Mouse (Mus musculus): ENCODE results near the gene March4.

- TF ChIP-seq MAX (IDR thresholded peaks at IDR 0.05; ENCODE audit: low read depth) (no peak), CEBPB (IDR thresholded peaks at IDR 0.05; ENCODE audit: insufficient read depth, poor library complexity, severe bottlenecking) (no peak), POLR2A (IDR thresholded peaks at IDR 0.05; ENCODE audit: insufficient read length, low read depth) (no peak), SRF (IDR thresholded peaks at IDR 0.05; ENCODE audit: control insufficient read depth, insufficient read length, low read depth) (no peak), MYOG (IDR thresholded peaks at IDR 0.05; ENCODE audit: control insufficient read depth in 1 of 3, insufficient read depth in 1 of 3, insufficient read length in 2 of 3, low read depth in 2 of 3) (no peak), E2F4 (IDR thresholded peaks at IDR 0.05; ENCODE audit: insufficient read depth) (no peak), REST (IDR thresholded peaks at IDR 0.05; ENCODE audit: insufficient read depth, insufficient read length) (no peak), USF1 (IDR thresholded peaks at IDR 0.05; ENCODE audit: low read depth) (no peak), MYOD1 (IDR thresholded peaks at IDR 0.05; ENCODE audit: control insufficient read depth in 1 of 3, insufficient read length in 2 of 3, low read depth in 2 of 3) (no peak), POLR2AphosphoS2 (IDR thresholded peaks at IDR 0.05; ENCODE audit: insufficient read length, low read depth) (no peak)
Observed at GRCm38 (mm10) chr1:72432579-72432978, 104.2 kb downstream of the March4 start.

Measured in myocyte (in vitro differentiated cells).